Mouse (Mus musculus): Measurements from ENCODE around the gene Gkn3.

DNA sequence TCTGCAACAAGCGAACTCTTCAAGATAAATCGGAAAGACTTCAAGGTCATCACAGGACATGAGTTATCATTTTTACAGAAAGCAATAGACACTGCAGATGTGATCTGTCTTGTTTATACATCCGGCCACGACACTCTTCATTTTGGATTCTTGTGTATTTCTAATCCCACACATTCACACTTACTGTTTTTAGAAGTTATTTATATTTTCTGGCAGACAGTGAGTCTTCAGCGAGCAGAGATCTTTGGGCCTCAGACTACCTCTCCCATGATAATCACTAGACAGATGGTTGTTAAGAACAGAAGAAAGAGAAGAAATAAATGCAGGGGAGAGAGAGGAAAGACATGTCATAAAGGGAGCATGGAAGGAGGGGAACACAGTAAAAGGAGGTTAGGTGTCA is 19.5 kb downstream of the Gkn3 start:
- no peak for TF ChIP-seq CTCF (IDR thresholded peaks at IDR 0.05)
- no peak for TF ChIP-seq POLR2A (IDR thresholded peaks at IDR 0.05; ENCODE audit: insufficient read depth, low read depth, low read length)
